Comparison of ENCODE assay signal across 7 mouse cellular contexts in the genomic region with DNA sequence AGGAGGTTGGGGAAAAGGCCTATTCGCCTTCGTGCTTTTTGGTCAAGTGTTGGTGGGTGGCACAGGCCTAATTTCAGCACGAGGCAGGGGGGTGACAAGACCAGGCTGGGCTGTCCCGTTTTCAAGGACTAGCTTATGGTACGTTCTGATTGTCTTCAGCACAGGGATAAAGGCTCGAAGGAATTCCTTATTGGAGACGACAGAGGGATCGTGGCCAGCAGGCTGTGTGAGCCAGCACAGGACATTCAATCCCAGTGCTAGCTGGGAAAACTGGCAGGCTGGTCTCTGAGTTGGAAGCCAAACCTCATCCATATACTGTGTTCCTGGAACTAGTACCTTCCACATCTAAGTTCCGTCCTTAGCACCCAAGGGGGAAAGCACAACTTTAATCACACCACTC. TPM values are rescaled to one million over a fixed set of nuclear protein-coding genes. Genes with fewer than 3 reads are reported as not detected.
DNase-seq lines count a peak whose midpoint lies in the region; ATAC-seq and TF ChIP-seq lines count a peak whose summit lies in the region.

No protein-coding gene starts in this region.

- no peak for TF ChIP-seq POLR2A in lung, adult 2 months (IDR thresholded peaks at IDR 0.05; ENCODE audit: borderline replicate concordance, extremely low read depth, low read depth, low read length)

- peak overlapping the region; percentile 56 for H3K4me2 ChIP-seq in embryonic facial prominence, embryonic 11.5 days (ENCODE audit: low read depth, low read length)
- peak overlapping the region; percentile 96 for H3K4me2 ChIP-seq in liver, embryonic 15.5 days

- 4% methylated on average over 9 of the region's 9 CpGs for WGBS in lung, adult 2 months
- WGBS in embryonic facial prominence, embryonic 11.5 days: 9% methylated on average over 9 of the region's 9 CpGs
- WGBS in liver, embryonic 15.5 days (ENCODE audit: insufficient replicate concordance): 6% methylated on average over 9 of the region's 9 CpGs

- H3K27ac ChIP-seq in embryonic facial prominence, embryonic 11.5 days (replicated peaks; ENCODE audit: low read depth, low read length): peak overlapping the region; percentile 52
- peak overlapping the region; percentile 91 for H3K27ac ChIP-seq in liver, embryonic 15.5 days (replicated peaks)

- H3K36me3 ChIP-seq in embryonic facial prominence, embryonic 11.5 days (replicated peaks; ENCODE audit: control insufficient read depth, insufficient read depth, low read depth, low read length): peaks cover 4% of the 10 kb centered on the region; the same call in 1 of the 2 replicates
- peaks cover 20% of the 10 kb centered on the region for H3K36me3 ChIP-seq in liver, embryonic 15.5 days (replicated peaks)

- H3K9ac ChIP-seq in embryonic facial prominence, embryonic 11.5 days (replicated peaks; ENCODE audit: low read length): peak overlapping the region; percentile 80
- H3K9ac ChIP-seq in liver, embryonic 15.5 days: peak overlapping the region; percentile 98

- H3K4me3 ChIP-seq in lung, adult 2 months (replicated peaks; ENCODE audit: extremely low read depth, low read depth, low read length): peak overlapping the region; percentile 99
- peak overlapping the region; percentile 88 for H3K4me3 ChIP-seq in embryonic facial prominence, embryonic 11.5 days (ENCODE audit: low read depth, low read length)
- H3K4me3 ChIP-seq in liver, embryonic 15.5 days (replicated peaks): peak overlapping the region; percentile 83

- no peaks in the 10 kb centered on the region for H3K9me3 ChIP-seq in embryonic facial prominence, embryonic 11.5 days (replicated peaks; ENCODE audit: control insufficient read depth, low read length)
- H3K9me3 ChIP-seq in liver, embryonic 15.5 days (replicated peaks): no peaks in the 10 kb centered on the region

- H3K27me3 ChIP-seq in embryonic facial prominence, embryonic 11.5 days (ENCODE audit: control insufficient read depth, insufficient read depth, low read length): no peaks in the 10 kb centered on the region
- H3K27me3 ChIP-seq in liver, embryonic 15.5 days: no peaks in the 10 kb centered on the region

- H3K4me1 ChIP-seq in lung, adult 2 months (ENCODE audit: control insufficient read depth, insufficient read depth, low read length): peaks cover 8% of the 10 kb centered on the region; the same call in 1 of the 2 replicates
- H3K4me1 ChIP-seq in embryonic facial prominence, embryonic 11.5 days (ENCODE audit: control insufficient read depth, insufficient read depth, low read length): no peaks in the 10 kb centered on the region
- H3K4me1 ChIP-seq in liver, embryonic 15.5 days (replicated peaks): peaks cover 58% of the 10 kb centered on the region

- DNase-seq in lung, adult 2 months: no peak
- DNase-seq in lung, postnatal 25 days (ENCODE audit: low spot score): no peak
- DNase-seq in embryonic facial prominence, embryonic 11.5 days (ENCODE audit: low spot score): no peak
- DNase-seq in gastrocnemius, postnatal 25 days: peak; percentile 55
- DNase-seq in MN1 (ENCODE audit: low spot score): no peak
- DNase-seq in layer of hippocampus, postnatal 10 days (ENCODE audit: low spot score in 2 of 2): no peak

- ATAC-seq in embryonic facial prominence, embryonic 11.5 days (replicated peaks; ENCODE audit: insufficient number of reproducible peaks, low FRiP score, low TSS enrichment, low read depth): peak; percentile 10; the same call in 1 of the 2 replicates
- peak; percentile 1; the same call in 1 of the 2 replicates for ATAC-seq in liver, embryonic 15.5 days (ENCODE audit: insufficient read depth)

- TF ChIP-seq CTCF in lung, adult 2 months (IDR thresholded peaks at IDR 0.05; ENCODE audit: insufficient read depth, low read length): no peak

RNA-seq across cellular contexts. Expression of a gene that starts 0.6 kb away (rescaled TPM):
- polyA plus RNA-seq in lung, adult 2 months (2012; rRNA removed): 30.3 and 34.0 TPM in 2 replicates
- 102 and 110 TPM in 2 replicates for polyA plus RNA-seq in embryonic facial prominence, embryonic 11.5 days (2014; fragmentation: Nextera tagmentation; extraction: Ambion mirVana)
- 10 to 100 TPM; 37.0 to 41.9 TPM for total RNA-seq in gastrocnemius, postnatal 25 days (2021)
- 87.0 and 94.4 TPM in 2 replicates for polyA plus RNA-seq in liver, embryonic 15.5 days (2015; fragmentation: Nextera tagmentation; extraction: Ambion mirVana)
- 100 to 1,000 TPM; 154 to 170 TPM for total RNA-seq in layer of hippocampus, postnatal 10 days (2021)

RNA-seq across cellular contexts. Expression of a gene that starts 1.2 kb away (rescaled TPM):
- 23.6 and 24.2 TPM in 2 replicates for polyA plus RNA-seq in lung, adult 2 months (2012; rRNA removed)
- polyA plus RNA-seq in embryonic facial prominence, embryonic 11.5 days (2014; fragmentation: Nextera tagmentation; extraction: Ambion mirVana): 0.45 and 0.96 TPM in 2 replicates
- total RNA-seq in gastrocnemius, postnatal 25 days (2021): 1 to 10 TPM; 4.6 to 5.0 TPM
- 0.39 and 0.81 TPM in 2 replicates for polyA plus RNA-seq in liver, embryonic 15.5 days (2015; fragmentation: Nextera tagmentation; extraction: Ambion mirVana)
- 1 to 10 TPM; 4.4 to 5.4 TPM for total RNA-seq in layer of hippocampus, postnatal 10 days (2021)

RNA-seq across cellular contexts. Expression of a gene that starts 50.3 kb away (rescaled TPM):
- polyA plus RNA-seq in lung, adult 2 months (2012; rRNA removed): not detected in 2 replicates
- not detected in 2 replicates for polyA plus RNA-seq in embryonic facial prominence, embryonic 11.5 days (2014; fragmentation: Nextera tagmentation; extraction: Ambion mirVana)
- total RNA-seq in gastrocnemius, postnatal 25 days (2021): not detected
- not detected in 2 replicates for polyA plus RNA-seq in liver, embryonic 15.5 days (2015; fragmentation: Nextera tagmentation; extraction: Ambion mirVana)
- total RNA-seq in layer of hippocampus, postnatal 10 days (2021): under 1 TPM in 1 of 2 experiments, not detected in 1; 0.11 TPM

RNA-seq across cellular contexts. Expression of a gene that starts 55.2 kb away (rescaled TPM):
- polyA plus RNA-seq in lung, adult 2 months (2012; rRNA removed): 6.2 and 10.0 TPM in 2 replicates
- polyA plus RNA-seq in embryonic facial prominence, embryonic 11.5 days (2014; fragmentation: Nextera tagmentation; extraction: Ambion mirVana): 47.8 and 51.8 TPM in 2 replicates
- 10 to 100 TPM; 23.2 to 23.8 TPM for total RNA-seq in gastrocnemius, postnatal 25 days (2021)
- polyA plus RNA-seq in liver, embryonic 15.5 days (2015; fragmentation: Nextera tagmentation; extraction: Ambion mirVana): 19.2 and 20.0 TPM in 2 replicates
- total RNA-seq in layer of hippocampus, postnatal 10 days (2021): 10 to 100 TPM; 43.9 to 45.3 TPM

Comparison
In these comparisons a context has a peak if more than half of its experiments do, and no peak if none do; other contexts are left out.
1. RNA of a gene that starts 1.2 kb away (polyA plus RNA-seq): 23.6 to 24.2 TPM in lung, adult 2 months; 0.39 to 0.81 TPM in liver, embryonic 15.5 days and 0.45 to 0.96 TPM in embryonic facial prominence, embryonic 11.5 days; every median in the first group is over 10 times any median in the second.
2. Peak in every context shown above with its lines, with median percentiles within 50 percentile points of each other: H3K4me3 ChIP-seq.